Comparison of ENCODE assay signal across 9 mouse cellular contexts in the genomic region with DNA sequence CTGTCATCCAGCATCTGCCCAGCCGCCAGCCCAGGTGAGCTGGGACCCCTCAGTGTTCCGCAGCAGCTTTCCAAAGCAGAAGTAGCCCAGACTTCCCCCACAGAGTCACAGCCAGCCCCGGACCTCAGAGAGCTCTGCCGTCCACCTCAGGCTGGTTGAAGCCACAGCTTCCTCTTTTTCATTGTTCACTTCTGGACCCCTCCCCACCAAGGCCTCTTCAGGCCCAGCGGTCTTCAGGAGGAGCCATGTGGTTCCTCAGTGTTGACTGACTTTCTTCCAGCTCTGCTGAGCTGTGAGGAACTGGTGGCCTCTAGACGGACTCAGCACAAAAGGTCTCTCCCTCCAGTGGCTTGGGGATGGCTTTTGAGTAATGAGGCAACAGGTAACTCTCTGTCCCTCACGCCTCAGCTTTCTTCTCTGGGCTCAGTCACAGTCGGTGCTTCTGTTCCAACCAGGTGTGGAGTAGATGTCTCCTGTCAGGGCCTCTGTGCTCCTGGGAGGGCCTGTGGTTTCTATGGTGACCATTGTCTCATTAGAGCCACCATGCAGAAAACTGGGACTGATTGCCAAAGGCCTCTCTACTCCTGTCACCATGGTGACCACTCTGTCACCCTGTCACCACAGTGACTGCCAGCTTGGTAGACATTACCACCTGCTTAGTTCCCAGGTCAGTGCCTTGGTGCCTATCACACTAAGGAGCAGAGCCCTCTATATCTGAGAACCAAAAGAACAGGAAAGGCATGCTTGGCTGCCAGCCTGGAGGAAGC. TPM values are rescaled to one million over a fixed set of nuclear protein-coding genes. Genes with fewer than 3 reads are reported as not detected.
DNase-seq lines count a peak whose midpoint lies in the region; ATAC-seq and TF ChIP-seq lines count a peak whose summit lies in the region.
"Had no signal": no experiment of that assay in that cellular context is flagged by ENCODE, and none has a peak within 500 bp of the region (broad histone marks: within the 10 kb centered on the region; RNA-seq: fewer than 3 reads in every experiment).

A gene (minus strand): TSS at position 496 of the 767 bp plus-strand sequence.

- 64% methylated on average over 8 of the region's 8 CpGs for WGBS in kidney, embryonic 14.5 days

- peak; percentile 74 for ATAC-seq in kidney, embryonic 14.5 days (ENCODE audit: low FRiP score, low TSS enrichment)
- ATAC-seq in hematopoietic stem cell, adult 5-6 weeks (replicated peaks in 1 of 2; ENCODE audit: insufficient read depth in 1 of 2, low FRiP score in 2 of 2, low TSS enrichment in 1 of 2, low read depth in 1 of 2, poor library complexity in 2 of 2, severe bottlenecking in 2 of 2) = peak; percentile 95 to 97
- peak; percentile 93 for ATAC-seq in megakaryocyte progenitor cell, adult 5-6 weeks (replicated peaks; ENCODE audit: poor library complexity)
- ATAC-seq: Patski had no signal

- no peak for TF ChIP-seq POLR2A in MEL (IDR thresholded peaks at IDR 0.05; ENCODE audit: control insufficient read depth in 1 of 2, insufficient read depth in 1 of 2, low read depth in 1 of 2, low read length in 2 of 2, poor library complexity in 1 of 2)

- TF ChIP-seq CTCF in MEL (IDR thresholded peaks at IDR 0.05 in 2 of 3, conservative IDR thresholded peaks at IDR 0.05 in 1 of 3; ENCODE audit: control insufficient read depth in 1 of 3, insufficient read depth in 1 of 3, low read depth in 2 of 3, low read length in 3 of 3, poor library complexity in 1 of 3, severe bottlenecking in 1 of 3) = no peak
- TF ChIP-seq CTCF in left cerebral cortex, adult 2 months (IDR thresholded peaks at IDR 0.05) = no peak

- TF ChIP-seq RAD21 in MEL (IDR thresholded peaks at IDR 0.05; ENCODE audit: low read depth, low read length) = no peak

- H3K9ac ChIP-seq in kidney, embryonic 14.5 days (ENCODE audit: low read depth, low read length) = no peak within 1 kb of the TSS
- H3K9ac ChIP-seq in MEL (ENCODE audit: control insufficient read depth, low read depth, low read length, poor library complexity, severe bottlenecking) = no peak within 1 kb of the TSS

- H3K4me3 ChIP-seq in kidney, embryonic 14.5 days (ENCODE audit: low read length) = no peak within 1 kb of the TSS
- no peak within 1 kb of the TSS for H3K4me3 ChIP-seq in MEL (ENCODE audit: control insufficient read depth in 1 of 2, insufficient read depth in 1 of 2, low read depth in 2 of 2, low read length in 2 of 2)
- no peak within 1 kb of the TSS for H3K4me3 ChIP-seq in left cerebral cortex, adult 2 months

- no peaks in the 10 kb centered on the region for H3K36me3 ChIP-seq in kidney, embryonic 14.5 days (ENCODE audit: control insufficient read depth, insufficient read depth, low read length)
- H3K36me3 ChIP-seq in MEL (ENCODE audit: control insufficient read depth in 1 of 2, insufficient read depth in 2 of 2, low read length in 2 of 2) = peaks cover 0 to 6% of the 10 kb centered on the region in 2 experiments; a peak in 2 of 4 replicates

- H3K79me2 ChIP-seq in MEL (ENCODE audit: control insufficient read depth, insufficient read depth, low read length, poor library complexity) = no peaks in the 10 kb centered on the region

- intact Hi-C loops in left cerebral cortex, adult 2 months (cut with DNase I) = no loop called here

- peak in 1 of 2 experiments; percentile 22; a peak in 1 of 4 replicates for TF ChIP-seq EP300 in MEL (IDR thresholded peaks at IDR 0.05; ENCODE audit: low read depth in 1 of 2, low read length in 2 of 2)

- H3K4me2 ChIP-seq in kidney, embryonic 14.5 days (replicated peaks; ENCODE audit: low read depth, low read length) = no peak within 1 kb of the TSS

- H3K27ac ChIP-seq in kidney, embryonic 14.5 days (ENCODE audit: low read depth, low read length) = no peak within 1 kb of the TSS
- no peak within 1 kb of the TSS for H3K27ac ChIP-seq in MEL (ENCODE audit: control insufficient read depth, low read depth, low read length)
- no peak within 1 kb of the TSS for H3K27ac ChIP-seq in left cerebral cortex, adult 2 months

- no peak for DNase-seq in kidney, postnatal 25 days
- DNase-seq in MEL (ENCODE audit: low read depth, low spot score) = peak; percentile 78
- DNase-seq in testis, postnatal 10 days (ENCODE audit: low spot score) = no peak
- DNase-seq in gastrocnemius, postnatal 4 days (ENCODE audit: low spot score in 2 of 2) = no peak
- no peak for DNase-seq in left cerebral cortex, adult 2 months (ENCODE audit: extremely low spot score in 1 of 2, low spot score in 2 of 2)

- H3K4me1 ChIP-seq in kidney, embryonic 14.5 days (ENCODE audit: control insufficient read depth, insufficient read depth, low read length) = peaks cover 18% of the 10 kb centered on the region; the same call in 1 of the 2 replicates
- H3K4me1 ChIP-seq in MEL (ENCODE audit: control insufficient read depth in 1 of 2, insufficient read depth in 2 of 2, low read length in 2 of 2) = peaks cover 7 to 18% of the 10 kb centered on the region in 2 experiments

- no peaks in the 10 kb centered on the region for H3K9me3 ChIP-seq in kidney, embryonic 14.5 days (ENCODE audit: control insufficient read depth, low read length)
- H3K9me3 ChIP-seq in MEL (replicated peaks; ENCODE audit: insufficient read depth, low read length) = no peaks in the 10 kb centered on the region

- H3K27me3 ChIP-seq in kidney, embryonic 14.5 days (ENCODE audit: control insufficient read depth, insufficient read depth, low read length) = no peaks in the 10 kb centered on the region
- H3K27me3 ChIP-seq in MEL (ENCODE audit: control insufficient read depth in 1 of 2, insufficient read depth in 2 of 2, low read length in 2 of 2) = no peaks in the 10 kb centered on the region
- H3K27me3 ChIP-seq: Patski had no signal

TF ChIP-seq in MEL, 35 proteins besides CTCF, POLR2A, EP300 and RAD21:
- TF ChIP-seq HCFC1 (IDR thresholded peaks at IDR 0.05; ENCODE audit: low read depth, low read length) (no peak), SIN3A (IDR thresholded peaks at IDR 0.05; ENCODE audit: low read length) (0 out of 2 replicates have a peak, but pooled peaks have one; percentile 35), MYB (IDR thresholded peaks at IDR 0.05; ENCODE audit: low read depth, low read length) (no peak), MXI1 (IDR thresholded peaks at IDR 0.05; ENCODE audit: low read depth, low read length) (peak; percentile 37; the same call in 1 of the 2 replicates), USF1 (IDR thresholded peaks at IDR 0.05; ENCODE audit: low read depth, low read length) (no peak), MYC (IDR thresholded peaks at IDR 0.05; ENCODE audit: low read depth, low read length) (0 out of 2 replicates have a peak, but pooled peaks have one; percentile 17), RCOR1 (IDR thresholded peaks at IDR 0.05; ENCODE audit: low read depth, low read length) (0 out of 2 replicates have a peak, but pooled peaks have one; percentile 16), UBTF (IDR thresholded peaks at IDR 0.05; ENCODE audit: borderline replicate concordance, insufficient read depth, low read depth, low read length) (no peak)

RNA-seq across cellular contexts. Expression of the gene that starts here (rescaled TPM):
- 1.5 and 2.0 TPM in 2 replicates for polyA plus RNA-seq in kidney, embryonic 14.5 days (2014; fragmentation: Nextera tagmentation; extraction: Ambion mirVana)
- total RNA-seq in MEL (2012; rRNA removed) = not detected in 2 replicates
- polyA plus RNA-seq in MEL (2012; ENCODE audit: insufficient read depth in 1 of 2, insufficient read length in 2 of 2, low read depth in 1 of 2, low replicate concordance in 2 of 2, missing spikeins in 1 of 2) = not detected
- not detected in 2 replicates for total RNA-seq in hematopoietic stem cell, adult 5-6 weeks (2017)
- not detected in 2 replicates for total RNA-seq in megakaryocyte progenitor cell, adult 5-6 weeks (2015)
- not detected in 2 replicates for total RNA-seq in megakaryocyte progenitor cell, adult 5-6 weeks (2017)
- total RNA-seq in gastrocnemius, postnatal 4 days (2021) = not detected
- total RNA-seq in left cerebral cortex, adult 2 months (2021) = 1 to 10 TPM; 1.7 to 2.4 TPM

Comparison
In these comparisons a context has a peak if more than half of its experiments do, and no peak if none do; other contexts are left out.
1. Peak in DNase-seq in MEL; RNA of the gene not detected or under 1 TPM.
2. Peak in ATAC-seq in hematopoietic stem cell, adult 5-6 weeks; RNA of the gene not detected or under 1 TPM.
3. Peak in ATAC-seq in megakaryocyte progenitor cell, adult 5-6 weeks; RNA of the gene not detected or under 1 TPM.